Mouse (Mus musculus): ENCODE measurements around the gene Padi4.

Gene Padi4

DNA sequence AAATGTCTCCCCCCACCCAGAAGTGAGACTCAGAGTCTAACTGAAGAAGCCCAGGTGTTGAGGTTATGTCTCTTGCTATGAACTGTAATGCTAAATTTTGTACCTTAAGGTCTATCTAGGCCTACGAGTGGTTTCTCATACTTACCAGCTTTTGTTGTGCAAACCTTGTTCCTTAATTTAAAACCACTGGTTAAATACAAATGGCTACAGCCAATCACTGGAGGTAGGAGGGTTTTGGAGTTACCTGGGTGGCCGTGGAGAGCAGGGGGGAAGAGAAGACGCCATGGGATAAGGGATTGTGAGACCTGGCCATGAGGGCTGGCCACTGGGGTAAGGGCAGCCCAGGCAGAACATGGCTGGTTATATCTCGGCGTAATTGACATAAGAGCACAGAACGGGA, 14.2 kb upstream of the Padi4 start:
- DNase-seq (ENCODE audit: low spot score in 2 of 2), result no peak

DNA sequence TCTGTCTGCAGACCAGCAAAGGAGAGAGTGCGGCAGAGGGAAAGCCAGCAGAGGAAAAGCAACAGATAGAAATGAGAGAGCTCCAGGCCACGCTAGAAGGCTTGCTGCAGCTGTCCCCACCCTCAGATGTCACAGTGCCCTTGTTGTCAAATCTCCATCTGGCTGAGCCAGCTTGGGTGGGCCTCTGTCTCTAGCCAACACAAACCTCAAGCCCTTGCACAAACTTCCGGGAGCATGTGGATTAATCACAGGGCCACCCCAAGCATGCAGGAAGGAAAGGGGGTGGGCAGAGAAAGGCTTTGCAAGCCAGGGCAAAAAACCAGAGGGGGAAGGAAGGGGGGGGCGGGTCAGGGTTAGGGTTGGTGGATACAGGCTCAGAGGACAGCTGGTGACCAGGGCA, 13.4 kb upstream of the Padi4 start:
- DNase-seq (ENCODE audit: low spot score in 2 of 2), result no peak

DNA sequence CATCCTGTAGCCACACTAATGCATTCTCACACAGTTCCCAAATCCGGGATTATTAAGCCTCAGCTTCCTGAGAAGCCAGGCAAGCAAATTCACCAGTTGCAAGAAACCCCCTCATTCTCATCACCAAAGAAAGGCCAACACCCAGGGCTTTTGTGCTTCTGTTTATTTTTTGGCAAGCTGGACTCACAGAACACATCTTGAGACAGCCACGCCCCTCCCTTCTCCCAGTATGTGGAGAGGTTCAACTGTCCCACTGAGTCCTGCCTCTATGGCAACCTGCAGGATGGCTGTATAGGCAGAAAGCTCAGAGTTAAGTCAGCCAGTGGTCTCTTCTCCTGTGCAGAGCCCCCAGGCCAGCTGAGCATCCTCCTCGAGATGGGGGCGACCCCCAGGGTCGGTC, 11.2 kb upstream of the Padi4 start:
- no peak for DNase-seq (ENCODE audit: low spot score in 2 of 2)

- DNase-seq (ENCODE audit: low spot score in 2 of 2), result no peak
Measured at GRCm38 (mm10) chr4:140784292-140784945, 10.4 kb upstream of the Padi4 start.

- no peak for DNase-seq (ENCODE audit: low spot score in 2 of 2)
Measured at GRCm38 (mm10) chr4:140782821-140783220, 8.8 kb upstream of the Padi4 start.

GRCm38 (mm10) chr4:140780507-140780906, 6.5 kb upstream of the Padi4 start:
- DNase-seq (ENCODE audit: low spot score in 2 of 2), result no peak

DNA sequence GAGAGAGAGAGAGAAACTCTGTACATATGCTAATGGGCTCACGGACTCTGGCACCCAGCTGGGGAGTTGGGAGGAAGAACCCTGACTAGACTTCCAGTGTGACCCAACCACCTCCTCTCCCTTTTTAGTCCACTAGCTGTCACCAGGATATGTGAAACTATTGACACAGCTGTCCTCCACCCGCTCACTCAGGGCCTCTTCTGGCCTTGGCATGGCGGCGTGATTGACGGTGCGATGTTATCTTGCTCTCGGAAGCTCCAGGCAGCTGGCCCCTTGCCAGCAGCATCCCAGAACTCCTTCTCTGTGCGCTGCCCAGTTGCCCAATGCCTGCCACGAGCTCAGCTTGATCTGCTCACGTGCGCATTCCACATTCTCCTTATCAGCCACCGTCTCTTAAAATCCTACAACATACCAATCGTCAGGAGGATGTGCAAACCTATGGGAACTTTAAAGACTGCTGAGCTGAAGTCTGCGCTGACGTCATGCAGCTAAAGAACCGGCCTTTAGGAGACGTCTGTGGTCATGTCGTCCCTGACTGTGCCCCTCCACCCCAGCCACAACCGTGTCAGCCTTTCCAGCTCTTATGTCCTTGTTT, 5.9 kb upstream of the Padi4 start:
- DNase-seq (ENCODE audit: low spot score in 2 of 2), result no peak

GRCm38 (mm10) chr4:140776623-140777022, 2.6 kb upstream of the Padi4 start:
- no peak for DNase-seq (ENCODE audit: low spot score in 2 of 2)

GRCm38 (mm10) chr4:140775876-140776275, 1.8 kb upstream of the Padi4 start:
- peak; percentile 65 to 76 for DNase-seq (ENCODE audit: low spot score in 2 of 2)

GRCm38 (mm10) chr4:140774893-140775292, 857 bp upstream of the Padi4 start:
- peak; percentile 63 to 81 for DNase-seq (ENCODE audit: low spot score in 2 of 2)

DNA sequence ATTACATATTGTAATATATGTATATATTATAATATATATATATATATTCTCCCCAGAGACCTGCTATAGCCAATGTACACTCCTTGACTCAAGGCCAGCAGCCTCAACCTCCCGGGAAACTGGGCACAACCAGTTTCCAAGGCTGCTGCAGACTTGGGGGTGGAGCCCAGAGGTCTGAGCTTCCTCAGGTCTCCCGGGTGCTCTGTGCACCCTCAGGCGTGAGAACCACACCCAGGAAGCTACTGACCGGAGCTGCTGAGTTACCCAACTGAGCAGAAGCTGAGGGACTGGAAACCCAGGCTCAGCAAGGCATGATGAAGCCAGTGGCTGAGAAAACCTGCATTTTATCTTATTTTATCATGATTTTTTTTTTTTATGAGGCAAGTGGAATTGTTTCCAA, 2.9 kb downstream of the Padi4 start:
- DNase-seq (ENCODE audit: low spot score in 2 of 2), result no peak

DNA sequence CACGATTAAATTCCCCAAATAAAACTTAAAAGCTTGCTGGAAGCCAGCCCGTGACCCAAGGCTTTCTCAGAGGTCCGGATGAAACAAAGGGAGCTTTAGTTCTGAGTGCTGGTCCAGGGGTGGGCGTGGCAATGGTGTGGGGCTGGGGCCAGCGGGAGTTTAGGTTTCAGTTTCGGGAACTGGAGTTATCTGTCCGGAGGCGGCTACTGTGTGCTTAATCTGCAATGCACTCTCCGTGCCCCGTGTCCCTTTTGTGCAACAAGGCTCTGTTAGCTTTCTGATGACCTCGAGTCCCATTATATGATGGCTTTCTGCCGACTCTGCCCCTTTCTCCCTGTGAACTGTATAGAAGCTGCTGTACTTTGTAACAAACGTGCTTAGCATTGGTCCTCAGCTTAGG, 3.6 kb downstream of the Padi4 start:
- no peak for DNase-seq (ENCODE audit: low spot score in 2 of 2)

- DNase-seq (ENCODE audit: low spot score in 2 of 2), result no peak
Measured at GRCm38 (mm10) chr4:140768973-140769372, 5.1 kb downstream of the Padi4 start.

DNA sequence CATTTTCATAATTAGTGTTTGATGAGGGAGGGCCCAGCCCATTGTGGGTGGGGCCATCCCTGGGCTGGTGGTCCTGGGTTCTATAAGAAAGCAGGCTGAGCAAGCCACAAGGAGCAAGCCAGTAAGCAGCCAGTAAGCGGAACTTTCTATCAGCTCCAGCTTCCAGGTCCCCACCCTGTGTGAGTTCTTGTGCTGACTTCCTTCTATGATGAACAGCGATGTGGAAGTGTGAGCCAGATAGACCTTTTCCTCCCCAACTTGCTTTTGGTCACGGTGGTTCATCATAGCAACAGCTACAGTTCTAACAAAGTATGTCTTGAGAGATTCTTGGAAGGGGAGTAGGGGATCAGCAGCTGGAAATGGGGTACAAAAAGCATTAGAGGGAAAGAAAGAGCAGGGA, 8.1 kb downstream of the Padi4 start:
- DNase-seq (ENCODE audit: low spot score in 2 of 2), result no peak

DNA sequence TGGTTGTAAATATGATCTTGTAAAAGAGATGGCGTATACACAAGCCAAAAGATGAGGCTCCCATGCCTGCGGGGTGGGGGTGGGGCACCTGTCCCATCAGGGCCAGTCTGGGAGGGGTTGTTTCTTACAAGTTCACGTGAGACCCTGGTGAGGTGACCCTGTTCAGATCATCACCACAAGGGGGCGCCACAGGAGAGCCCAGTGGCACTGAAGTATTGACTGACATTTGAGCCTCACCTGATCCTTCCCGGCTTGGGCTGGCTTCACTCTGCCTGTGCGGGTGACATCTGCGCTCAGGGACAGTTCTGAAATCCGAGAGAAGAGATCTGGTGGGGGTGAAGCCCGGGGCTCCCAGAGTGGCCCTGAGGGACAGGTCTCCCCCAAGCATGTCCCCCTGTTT, 10.9 kb downstream of the Padi4 start:
- peak; percentile 71 to 90 for DNase-seq (ENCODE audit: low spot score in 2 of 2)

- no peak for DNase-seq (ENCODE audit: low spot score in 2 of 2)
Measured at GRCm38 (mm10) chr4:140761601-140762000, 12.4 kb downstream of the Padi4 start.

- DNase-seq (ENCODE audit: low spot score in 2 of 2), result no peak
Measured at GRCm38 (mm10) chr4:140755811-140756210, 18.2 kb downstream of the Padi4 start.

GRCm38 (mm10) chr4:140753366-140753765, 20.7 kb downstream of the Padi4 start:
- peak; percentile 60 to 66 for DNase-seq (ENCODE audit: low spot score in 2 of 2)

DNA sequence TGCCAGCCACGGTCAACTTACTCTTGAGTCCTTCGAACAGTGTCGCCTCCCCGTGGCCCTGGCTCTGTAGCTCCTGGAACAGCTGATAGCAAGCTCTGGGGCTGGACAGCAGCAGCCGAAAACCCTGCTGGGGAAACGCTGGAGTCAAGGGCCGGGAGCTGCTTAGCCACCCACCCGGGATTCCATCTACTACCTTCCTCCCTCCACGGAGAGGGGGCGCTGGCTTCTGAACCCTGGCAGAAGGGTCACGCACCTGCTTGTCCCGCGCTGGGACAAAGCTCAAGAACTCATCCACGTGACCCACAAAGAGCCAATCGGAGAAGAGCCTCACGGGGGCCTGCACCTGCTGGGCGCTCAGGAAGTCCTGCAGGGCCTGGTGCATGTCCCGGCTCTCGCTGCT, 23.7 kb downstream of the Padi4 start:
- peak; percentile 91 to 92 for DNase-seq (ENCODE audit: low spot score in 2 of 2)

- DNase-seq (ENCODE audit: low spot score in 2 of 2), result no peak
Measured at GRCm38 (mm10) chr4:140747978-140748377, 26.1 kb downstream of the Padi4 start.

DNA sequence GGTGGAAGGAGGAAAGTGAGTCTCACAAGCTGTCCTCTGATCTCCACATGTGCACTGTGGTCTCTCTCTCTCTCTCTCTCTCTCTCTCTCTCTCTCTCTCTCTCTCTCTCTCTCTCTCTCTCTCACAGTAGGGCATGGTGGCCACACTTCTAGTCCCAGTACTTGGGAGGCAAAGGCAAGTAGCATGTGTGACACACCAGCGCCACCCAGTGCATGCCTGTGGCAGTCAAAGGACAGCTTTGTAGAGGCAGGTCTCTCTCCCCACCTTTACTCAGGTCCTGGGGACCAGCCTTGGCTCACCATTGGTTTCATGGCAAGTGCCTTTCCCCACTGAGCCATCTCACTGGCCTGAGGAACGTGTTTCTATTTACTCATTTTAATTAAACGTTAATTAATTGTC, 29.4 kb downstream of the Padi4 start:
- DNase-seq (ENCODE audit: low spot score in 2 of 2), result peak; percentile 71 to 77

DNA sequence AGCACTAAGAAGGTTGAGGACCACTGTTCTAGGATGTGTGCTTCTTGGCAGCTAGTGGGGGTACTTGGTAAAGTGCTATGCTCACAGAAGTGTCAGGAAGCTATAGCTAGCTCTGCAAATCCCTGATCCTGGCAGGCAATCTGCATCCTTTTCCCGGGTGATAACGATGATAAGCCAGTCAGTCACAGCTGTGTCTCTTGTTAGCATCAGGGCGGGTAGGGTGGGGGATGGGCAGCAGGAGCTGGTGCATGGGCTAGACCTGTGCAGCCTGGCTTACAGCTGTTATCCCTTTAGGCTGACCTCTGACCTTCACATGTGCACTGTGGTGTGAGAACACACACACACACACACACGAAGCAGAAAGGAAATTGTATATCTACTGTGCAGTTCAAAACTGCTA, 30.9 kb downstream of the Padi4 start:
- no peak for DNase-seq (ENCODE audit: low spot score in 2 of 2)

DNA sequence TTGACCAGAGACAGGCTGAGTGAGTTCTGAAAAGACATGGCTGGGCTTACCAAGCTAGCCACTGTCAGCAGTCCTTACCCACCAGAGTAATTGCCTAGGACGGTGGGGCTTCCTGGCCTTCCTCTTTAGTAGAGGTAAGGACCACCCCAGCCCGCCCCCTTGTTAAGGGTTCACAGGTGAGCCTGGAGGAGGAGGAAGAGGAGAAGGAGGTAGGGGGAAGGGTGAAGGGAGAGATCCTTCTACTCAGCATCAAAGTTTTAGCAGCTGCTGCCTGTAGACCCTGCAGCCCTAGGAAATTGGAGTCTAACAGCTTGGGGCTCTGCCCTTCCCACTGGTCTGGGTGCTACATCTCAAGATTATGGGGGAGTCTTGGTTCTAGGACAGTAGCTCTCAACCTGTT, 31.5 kb downstream of the Padi4 start, which contains the start of gene Padi6:
Gene Padi6 (minus strand): TSS at position 101 of the 400 bp plus-strand sequence.
- DNase-seq (ENCODE audit: low spot score in 2 of 2), result no peak

DNA sequence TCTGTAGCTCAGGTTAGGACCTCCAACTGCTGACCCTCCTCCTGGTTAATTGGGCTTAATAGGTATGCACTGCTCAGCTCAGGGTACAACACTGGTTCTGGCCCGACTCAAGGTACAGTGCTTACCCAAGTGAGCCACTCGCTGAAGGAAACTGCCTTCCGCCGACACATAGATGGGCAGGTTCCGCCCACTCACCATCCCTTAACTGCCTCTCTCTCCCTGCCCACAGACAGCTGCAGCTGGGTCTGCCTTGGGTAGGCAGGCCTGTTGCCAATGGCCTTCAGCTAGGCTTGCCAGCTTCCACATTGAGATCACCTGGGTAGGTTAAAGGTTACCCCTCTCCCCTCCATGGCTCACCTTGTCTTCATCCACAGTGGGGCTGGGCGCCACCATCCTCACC, 32.6 kb downstream of the Padi4 start:
- DNase-seq (ENCODE audit: low spot score in 2 of 2), result no peak

Data from thymus, postnatal 10 days (tissue).